Comparison of ENCODE assay signal across 20 mouse cellular contexts in the genomic region with DNA sequence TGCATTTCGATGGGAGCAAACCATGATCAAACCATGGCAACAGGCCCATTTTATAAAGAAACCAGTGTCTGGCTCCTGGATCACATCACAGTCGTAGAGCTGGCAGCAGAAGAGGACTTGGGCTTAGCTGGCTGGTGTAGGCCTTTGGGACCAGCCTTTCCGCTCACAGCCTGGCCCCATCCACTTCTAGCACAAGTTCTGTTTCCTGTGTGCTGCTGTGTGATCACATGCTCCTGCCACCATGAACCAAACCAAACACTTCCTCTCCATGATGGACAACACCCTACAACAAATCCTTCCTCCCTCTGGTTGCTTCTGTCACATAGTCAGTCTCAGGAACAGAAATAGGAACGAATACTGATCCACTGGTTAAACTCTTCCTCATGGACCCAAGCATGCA. TPM values are rescaled to one million over a fixed set of nuclear protein-coding genes. Genes with fewer than 3 reads are reported as not detected.
DNase-seq lines count a peak whose midpoint lies in the region; ATAC-seq lines count a peak whose summit lies in the region.
"Had no signal": no experiment of that assay in that cellular context is flagged by ENCODE, and none has a peak within 500 bp of the region (broad histone marks: within the 10 kb centered on the region; RNA-seq: fewer than 3 reads in every experiment).

No protein-coding gene starts in this region.

- no peak overlapping the region for H3K9ac ChIP-seq in liver, embryonic 16.5 days (ENCODE audit: low read depth, low read length)
- no peak overlapping the region for H3K9ac ChIP-seq in liver, embryonic 11.5 days (ENCODE audit: low read depth, low read length)
- no peak overlapping the region for H3K9ac ChIP-seq in forebrain, embryonic 12.5 days
- H3K9ac ChIP-seq: embryonic facial prominence, embryonic 15.5 days; limb, embryonic 13.5 days; midbrain, embryonic 15.5 days; neural tube, embryonic 13.5 days had no signal

- H3K4me3 ChIP-seq in liver, embryonic 16.5 days (ENCODE audit: low read depth, low read length) = no peak overlapping the region
- H3K4me3 ChIP-seq in liver, embryonic 11.5 days (ENCODE audit: low read depth, low read length) = no peak overlapping the region
- H3K4me3 ChIP-seq in forebrain, embryonic 12.5 days (replicated peaks) = no peak overlapping the region
- H3K4me3 ChIP-seq: embryonic facial prominence, embryonic 15.5 days; hindbrain, embryonic 10.5 days; limb, embryonic 13.5 days; midbrain, embryonic 15.5 days; neural tube, embryonic 13.5 days had no signal

- H3K36me3 ChIP-seq in liver, embryonic 16.5 days (ENCODE audit: control insufficient read depth, insufficient read depth) = peaks cover 4% of the 10 kb centered on the region
- peaks cover 9% of the 10 kb centered on the region; the same call in 1 of the 2 replicates for H3K36me3 ChIP-seq in liver, embryonic 11.5 days (ENCODE audit: control insufficient read depth, insufficient read depth, low read length)
- peaks cover 17% of the 10 kb centered on the region for H3K36me3 ChIP-seq in forebrain, embryonic 12.5 days (replicated peaks)

- no peak overlapping the region for H3K4me2 ChIP-seq in liver, embryonic 16.5 days (ENCODE audit: low read depth, low read length)
- no peak overlapping the region for H3K4me2 ChIP-seq in liver, embryonic 11.5 days
- no peak overlapping the region for H3K4me2 ChIP-seq in forebrain, embryonic 12.5 days
- H3K4me2 ChIP-seq: embryonic facial prominence, embryonic 15.5 days; heart, embryonic 11.5 days; limb, embryonic 13.5 days; midbrain, embryonic 15.5 days; neural tube, embryonic 13.5 days had no signal

- no peaks in the 10 kb centered on the region for H3K9me3 ChIP-seq in liver, embryonic 16.5 days (replicated peaks; ENCODE audit: control insufficient read depth, low read length)
- H3K9me3 ChIP-seq in liver, embryonic 11.5 days (ENCODE audit: control insufficient read depth, low read length) = no peaks in the 10 kb centered on the region
- no peaks in the 10 kb centered on the region for H3K9me3 ChIP-seq in forebrain, embryonic 12.5 days
- H3K9me3 ChIP-seq: embryonic facial prominence, embryonic 15.5 days; hindbrain, embryonic 10.5 days; limb, embryonic 13.5 days; midbrain, embryonic 15.5 days; neural tube, embryonic 13.5 days had no signal

- WGBS in liver, embryonic 16.5 days (ENCODE audit: insufficient replicate concordance) = 63% methylated on average over 4 of the region's 4 CpGs
- WGBS in liver, embryonic 11.5 days = 76% methylated on average over 4 of the region's 4 CpGs
- 85% methylated on average over 4 of the region's 4 CpGs for WGBS in forebrain, embryonic 12.5 days

- no peak for ATAC-seq in liver, embryonic 16.5 days (ENCODE audit: low read depth)
- ATAC-seq in liver, embryonic 11.5 days (replicated peaks; ENCODE audit: low FRiP score) = no peak
- peak; percentile 61 for ATAC-seq in common myeloid progenitor, adult 5-6 weeks (replicated peaks; ENCODE audit: low read depth, poor library complexity, severe bottlenecking)
- no peak for ATAC-seq in forebrain, embryonic 12.5 days (ENCODE audit: low FRiP score)
- ATAC-seq: forebrain, embryonic 14.5 days; midbrain, embryonic 15.5 days; Patski had no signal

- H3K4me1 ChIP-seq in liver, embryonic 16.5 days (ENCODE audit: control insufficient read depth, low read depth, low read length) = peaks cover 8% of the 10 kb centered on the region
- H3K4me1 ChIP-seq in liver, embryonic 11.5 days (replicated peaks; ENCODE audit: control insufficient read depth, insufficient read depth, low read length) = peaks cover 7% of the 10 kb centered on the region
- peaks cover 4% of the 10 kb centered on the region for H3K4me1 ChIP-seq in forebrain, embryonic 12.5 days
- H3K4me1 ChIP-seq: midbrain, embryonic 15.5 days; neural tube, embryonic 13.5 days had no signal

- DNase-seq in liver, embryonic 11.5 days (ENCODE audit: low spot score) = no peak
- peak; percentile 50 for DNase-seq in T-cell, adult 2 months (ENCODE audit: low spot score)
- peak; percentile 57 for DNase-seq in naive thymus-derived CD4-positive, alpha-beta T cell, adult 2 months (ENCODE audit: low read depth)
- no peak for DNase-seq in embryo, embryonic 11 days
- DNase-seq: cerebellum, postnatal 14 days; gastrocnemius, postnatal 10 days; kidney, adult 11 months; kidney, postnatal 36 days; thymus, adult 18-20 months had no signal

- no peaks in the 10 kb centered on the region for H3K27me3 ChIP-seq in liver, embryonic 16.5 days (ENCODE audit: control insufficient read depth, insufficient read depth, low read depth, low read length)
- no peaks in the 10 kb centered on the region for H3K27me3 ChIP-seq in liver, embryonic 11.5 days (replicated peaks; ENCODE audit: control insufficient read depth, insufficient read depth, low read length)
- no peaks in the 10 kb centered on the region for H3K27me3 ChIP-seq in forebrain, embryonic 12.5 days
- H3K27me3 ChIP-seq: embryonic facial prominence, embryonic 15.5 days; limb, embryonic 13.5 days; midbrain, embryonic 15.5 days; neural tube, embryonic 13.5 days; Patski had no signal

- H3K27ac ChIP-seq in liver, embryonic 16.5 days (ENCODE audit: low read length) = peak overlapping the region; percentile 17; the same call in 1 of the 2 replicates
- no peak overlapping the region for H3K27ac ChIP-seq in liver, embryonic 11.5 days (ENCODE audit: low read depth, low read length)
- H3K27ac ChIP-seq in forebrain, embryonic 12.5 days = no peak overlapping the region
- H3K27ac ChIP-seq: embryonic facial prominence, embryonic 15.5 days; hindbrain, embryonic 10.5 days; limb, embryonic 13.5 days; midbrain, embryonic 15.5 days; neural tube, embryonic 13.5 days had no signal

RNA-seq across cellular contexts. Expression of a gene that starts 50.5 kb away (rescaled TPM):
- polyA plus RNA-seq in liver, embryonic 16.5 days (2015; fragmentation: Nextera tagmentation; extraction: Ambion mirVana) = 10.6 and 12.2 TPM in 2 replicates
- 13.4 and 15.9 TPM in 2 replicates for polyA plus RNA-seq in liver, embryonic 11.5 days (2014; fragmentation: Nextera tagmentation; extraction: Ambion mirVana)
- total RNA-seq in common myeloid progenitor, adult 5-6 weeks (2017) = 44.1 and 54.8 TPM in 2 replicates
- polyA plus RNA-seq in forebrain, embryonic 12.5 days (2016; fragmentation: Nextera tagmentation; extraction: Ambion mirVana) = 10.5 and 10.7 TPM in 2 replicates

Comparison
In these comparisons a context has a peak if more than half of its experiments do, and no peak if none do; other contexts are left out.
1. DNase-seq: peak in T-cell, adult 2 months (single experiment) and naive thymus-derived CD4-positive, alpha-beta T cell, adult 2 months (single experiment); none in liver, embryonic 11.5 days (single experiment) and embryo, embryonic 11 days (single experiment).